Mouse (Mus musculus) T-helper 2 cell (primary cell): ENCODE measurements around the gene Olfr485.
"Not testable (repeated sequence)": the region's sequence is repeated elsewhere in the genome, so short reads cannot be mapped to it uniquely, and the experiment has no call there.

Source experiments
- in situ Hi-C: fragments of 300-600 bp; cut with MboI, MseI; formaldehyde crosslinking; loops from one replicate; pipeline ENCODE4 v1.15.1; 2025; ENCODE audit warnings: high pct_unique_total_duplicates

The Olfr485 gene

DNA sequence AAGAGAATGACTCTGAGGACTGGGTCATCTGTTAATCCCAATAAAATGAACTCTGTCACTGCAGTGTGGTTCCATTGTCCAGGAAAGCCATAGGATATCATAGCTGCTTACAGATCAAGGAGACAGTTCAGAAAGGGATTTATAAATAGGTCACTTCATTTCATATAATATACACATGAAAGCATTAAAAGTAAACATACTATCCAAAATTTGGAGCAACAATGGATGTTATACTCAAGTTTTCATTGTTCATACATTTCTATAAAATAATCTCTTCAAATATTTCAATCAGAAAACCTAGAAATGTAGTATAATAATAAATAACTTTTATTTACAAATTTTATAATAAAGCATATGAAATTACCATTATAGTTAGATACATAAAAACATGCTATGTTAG, at the start of gene Olfr485:
Gene Olfr485 (minus strand): TSS at position 101 of the 400 bp plus-strand sequence.
- in situ Hi-C loops = no loop called here

DNA sequence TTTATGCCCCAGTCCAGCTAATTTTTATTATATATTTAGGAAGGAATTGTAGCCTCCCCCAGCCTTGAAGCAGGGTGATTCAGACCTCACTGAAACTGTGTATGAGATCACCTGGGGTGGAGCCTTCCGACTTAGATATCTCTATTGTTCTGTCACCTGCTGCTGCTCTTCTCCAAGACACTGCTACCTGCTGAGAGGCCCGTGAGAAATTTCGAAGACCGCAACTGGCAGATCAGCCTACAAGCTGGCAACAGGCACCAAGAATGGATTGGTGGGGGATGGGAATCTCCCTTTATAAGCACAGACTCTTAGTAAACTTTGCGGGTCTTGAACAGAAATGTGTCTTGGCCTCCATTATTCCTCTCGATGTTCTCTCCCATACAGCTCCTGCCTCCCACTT, 37.3 kb upstream of the Olfr485 start:
- in situ Hi-C loops = no loop called here

DNA sequence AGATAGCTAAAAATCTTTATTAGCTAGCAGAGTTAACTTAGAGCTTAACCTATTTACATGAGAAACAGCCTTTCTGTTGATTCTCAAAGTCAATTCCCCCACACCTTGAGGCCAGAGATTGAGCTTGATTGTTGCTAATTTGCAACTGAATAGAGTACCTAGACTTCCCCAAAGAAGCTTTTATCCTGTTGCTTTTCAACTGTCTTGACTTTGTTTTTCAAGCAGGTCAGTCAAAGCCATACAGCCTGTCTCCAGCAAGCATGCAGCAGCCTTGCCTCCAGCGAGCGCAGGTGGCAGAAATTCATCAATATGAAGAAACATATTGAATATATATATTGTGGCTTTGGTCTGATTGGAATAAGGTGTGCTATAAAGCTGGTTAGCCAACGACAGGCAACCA, 36.7 kb upstream of the Olfr485 start:
- in situ Hi-C loops = not testable (repeated sequence)

DNA sequence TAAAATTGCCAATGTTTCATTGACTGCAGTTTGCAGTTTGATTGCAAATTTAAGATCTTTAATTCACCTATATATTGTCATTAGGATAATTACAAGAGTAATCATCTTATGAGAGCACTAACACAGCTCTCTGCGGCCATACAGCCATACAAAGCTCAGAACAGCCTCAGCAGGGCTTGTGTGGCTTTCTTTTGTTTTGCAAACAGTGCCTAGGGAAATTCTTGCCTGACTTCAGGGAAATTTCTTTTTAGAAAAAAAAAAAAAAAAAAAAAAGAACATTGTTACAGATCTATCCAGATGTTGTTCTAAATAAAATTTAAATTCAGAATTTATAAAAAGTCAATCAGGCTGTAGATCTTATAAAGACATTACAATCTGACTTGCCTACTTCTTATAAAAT, 33.0 kb upstream of the Olfr485 start:
- in situ Hi-C loops = not testable (repeated sequence)

DNA sequence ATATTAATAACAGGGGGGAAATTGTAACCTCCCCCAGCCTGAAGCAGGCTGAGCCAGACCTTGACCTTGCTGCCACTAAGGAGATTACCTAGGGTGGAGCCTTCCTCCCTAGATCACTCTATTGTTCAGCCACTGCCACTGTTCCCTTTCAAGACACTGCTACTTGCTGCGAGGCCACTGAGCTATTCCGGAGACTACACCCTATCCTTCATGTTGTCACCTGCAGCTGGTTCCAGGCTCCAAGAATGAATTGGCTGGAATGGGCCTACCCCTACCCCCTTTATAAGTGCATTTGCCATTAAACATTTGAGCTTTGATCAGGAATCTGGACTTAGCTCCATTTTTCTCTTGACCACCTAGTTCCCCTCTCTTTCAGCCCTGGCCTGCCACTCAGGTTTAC, 31.5 kb upstream of the Olfr485 start:
- in situ Hi-C loops = not testable (repeated sequence)

DNA sequence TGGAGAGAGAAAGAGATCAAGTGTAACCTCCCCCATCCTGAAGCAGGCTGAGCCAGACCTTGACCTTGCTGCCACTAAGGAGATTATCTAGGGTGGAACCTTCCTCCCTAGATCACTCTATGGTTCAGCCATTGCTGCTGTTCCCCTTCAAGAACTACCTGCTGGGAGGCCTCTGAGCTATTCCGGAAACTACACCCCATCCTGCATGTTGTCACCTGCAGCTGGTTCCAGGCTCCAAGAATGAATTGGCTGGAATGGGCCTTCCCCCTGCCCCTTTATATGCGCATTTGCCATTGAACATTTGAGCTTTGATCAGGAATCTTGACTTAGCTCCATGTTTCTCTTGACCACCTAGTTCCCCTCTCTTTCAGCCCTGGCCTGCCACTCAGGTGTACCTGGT, 25.6 kb upstream of the Olfr485 start:
- in situ Hi-C loops = not testable (repeated sequence)

DNA sequence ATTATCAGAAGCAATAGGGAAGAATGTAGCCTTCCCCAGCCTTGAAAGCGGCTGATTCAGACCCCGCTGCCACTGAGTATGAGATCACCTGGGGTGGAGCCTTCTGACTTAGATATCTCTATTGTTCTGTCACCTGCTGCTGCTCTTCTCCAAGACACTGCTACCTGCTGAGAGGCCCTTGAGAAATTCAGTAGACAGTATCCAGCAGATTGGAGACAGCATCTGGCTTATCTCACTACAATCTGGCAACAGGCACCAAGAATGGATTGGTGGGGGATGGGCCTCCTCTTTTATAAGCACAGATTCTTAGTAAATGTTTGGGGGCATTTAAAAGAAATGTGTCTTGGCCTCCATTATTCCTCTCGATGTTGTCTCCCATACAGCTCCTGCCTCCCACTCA, 24.7 kb upstream of the Olfr485 start:
- in situ Hi-C loops = not testable (repeated sequence)

DNA sequence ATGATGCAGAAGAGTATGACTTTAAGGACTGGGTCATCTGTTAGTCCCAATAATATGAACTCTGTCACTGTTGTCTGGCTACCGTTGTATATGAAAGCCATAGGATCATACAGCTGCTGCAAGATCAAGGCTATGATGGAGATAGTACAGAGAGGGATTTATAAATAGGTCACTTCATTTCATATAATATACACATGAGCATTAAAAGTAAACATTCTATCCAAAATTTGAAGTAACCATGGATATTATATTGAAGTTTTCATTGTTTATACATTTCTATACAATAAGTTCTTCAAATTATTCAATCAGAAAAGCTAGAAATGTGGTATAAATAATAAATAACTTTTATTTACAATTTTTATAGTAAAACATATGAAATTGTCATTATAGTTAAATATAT, 13.0 kb upstream of the Olfr485 start, which contains the start of gene Olfr486:
Gene Olfr486 (minus strand): TSS at position 101 of the 400 bp plus-strand sequence.
- in situ Hi-C loops = not testable (repeated sequence)

DNA sequence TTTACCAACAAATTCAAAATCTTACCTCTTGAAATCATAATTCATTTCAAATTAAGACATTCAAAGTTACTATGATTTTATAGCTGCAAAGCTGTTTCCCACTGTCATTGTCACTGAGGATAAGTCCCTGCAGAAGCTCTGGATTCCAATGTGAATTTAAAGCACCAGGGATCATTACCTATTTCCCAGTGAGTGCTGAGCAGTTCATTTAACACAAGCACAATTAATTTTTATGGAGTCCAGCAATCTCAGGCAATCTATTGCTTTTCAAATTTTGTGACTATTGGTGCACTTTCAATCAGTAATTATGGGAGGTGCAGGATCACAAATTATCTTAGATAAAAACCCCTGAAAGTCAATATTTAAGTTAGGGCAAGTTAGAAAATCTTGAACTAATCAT, 32.3 kb downstream of the Olfr485 start, which contains the start of gene Olfr484:
Gene Olfr484 (minus strand): TSS at position 101 of the 400 bp plus-strand sequence.
- in situ Hi-C loops = no loop called here

DNA sequence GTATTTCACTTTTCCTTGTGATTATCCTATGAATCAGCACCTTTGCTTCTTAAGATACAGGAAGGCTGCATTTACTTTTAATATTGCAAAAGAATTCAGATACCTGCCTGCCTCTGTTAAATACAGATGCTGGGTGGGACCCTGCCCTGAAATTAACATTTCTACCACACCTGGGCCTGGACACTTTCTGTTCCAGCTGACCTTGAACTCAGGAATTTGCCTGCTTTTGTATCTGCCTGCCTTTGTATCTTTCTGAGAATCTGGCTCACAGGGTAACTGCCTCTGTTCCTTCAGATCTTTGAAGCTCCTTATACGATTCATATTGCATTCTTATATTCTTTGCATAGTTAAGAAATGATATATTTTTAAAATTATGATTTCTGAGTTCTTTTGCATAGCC, 38.3 kb downstream of the Olfr485 start:
- in situ Hi-C loops = no loop called here

DNA sequence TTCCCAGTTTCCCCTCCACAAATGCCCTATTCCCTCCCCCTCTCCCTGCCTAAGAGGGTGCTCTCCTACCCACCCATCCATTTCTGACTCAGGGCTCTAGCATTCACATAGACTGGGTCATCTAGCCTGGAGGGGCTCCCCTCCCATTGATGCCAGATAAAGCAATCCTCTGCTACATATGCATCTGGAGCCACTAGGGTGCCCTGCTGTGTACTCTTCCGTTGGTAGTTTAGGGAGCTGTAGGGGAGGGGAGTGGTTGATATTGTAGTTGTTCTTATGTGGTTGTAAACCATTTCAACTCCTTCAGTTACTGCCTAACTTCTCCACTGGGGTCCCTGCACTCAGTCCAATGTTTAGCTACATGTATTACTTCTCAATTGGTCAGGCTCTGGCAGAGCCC, 39.0 kb downstream of the Olfr485 start:
- in situ Hi-C loops = no loop called here
